Mouse (Mus musculus): ENCODE measurements around the gene Tbc1d10a.
"Not testable (repeated sequence)": the region's sequence is repeated elsewhere in the genome, so short reads cannot be mapped to it uniquely, and the experiment has no call there.

Tbc1d10a gene

DNA sequence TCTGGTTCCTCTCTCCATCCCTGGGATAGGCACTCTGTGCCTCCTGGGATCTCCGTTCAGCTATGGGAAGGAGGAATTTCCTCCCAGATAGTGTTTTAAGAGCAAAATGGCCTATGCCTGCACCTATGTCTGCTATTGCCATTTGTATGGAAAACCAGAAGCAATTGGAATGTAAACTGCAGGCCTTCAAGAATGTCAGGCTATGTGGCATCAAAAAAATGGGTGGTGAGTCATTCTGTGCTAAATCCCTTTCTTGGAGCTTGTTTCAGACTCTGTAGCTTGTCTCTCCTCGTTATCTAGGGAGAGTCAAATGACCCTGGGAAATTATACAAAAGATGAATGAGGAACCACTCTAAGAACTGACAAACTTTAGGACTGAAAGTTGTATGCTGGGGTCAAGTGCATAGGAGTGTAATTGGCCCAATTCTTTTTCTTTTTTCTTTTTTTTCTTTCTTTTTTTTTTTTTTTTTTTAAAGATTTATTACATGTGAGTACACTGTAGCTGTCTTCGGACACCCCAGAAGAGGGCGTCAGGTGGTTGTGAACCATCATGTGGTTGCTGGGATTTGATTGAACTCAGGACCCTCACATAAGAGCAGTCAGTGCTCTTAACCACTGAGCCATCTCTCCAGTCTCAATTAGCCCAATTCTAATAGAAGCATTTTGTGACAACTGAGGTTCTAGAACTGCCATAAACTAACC is 2.2 kb upstream of the Tbc1d10a start:
- DNase-seq = no peak

DNA sequence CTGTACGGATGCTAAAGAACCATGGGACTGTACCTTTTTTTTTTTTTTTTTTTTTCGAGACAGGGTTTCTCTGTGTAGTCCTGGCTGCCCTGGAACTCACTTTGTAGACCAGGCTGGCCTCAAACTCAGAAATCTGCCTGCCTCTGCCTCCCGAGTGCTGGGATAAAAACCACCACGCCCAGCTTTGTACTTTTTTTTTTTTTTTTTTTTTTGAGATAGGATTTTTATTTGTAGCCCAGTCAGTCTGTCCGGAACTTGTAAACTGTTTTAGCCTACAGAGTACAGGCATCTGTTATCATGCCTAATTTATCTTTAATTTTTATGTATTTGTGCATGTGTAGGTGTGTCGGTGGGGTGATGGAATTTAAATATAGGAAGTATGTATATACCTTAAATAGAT is 1.1 kb upstream of the Tbc1d10a start:
- not testable (repeated sequence) for DNase-seq

DNA sequence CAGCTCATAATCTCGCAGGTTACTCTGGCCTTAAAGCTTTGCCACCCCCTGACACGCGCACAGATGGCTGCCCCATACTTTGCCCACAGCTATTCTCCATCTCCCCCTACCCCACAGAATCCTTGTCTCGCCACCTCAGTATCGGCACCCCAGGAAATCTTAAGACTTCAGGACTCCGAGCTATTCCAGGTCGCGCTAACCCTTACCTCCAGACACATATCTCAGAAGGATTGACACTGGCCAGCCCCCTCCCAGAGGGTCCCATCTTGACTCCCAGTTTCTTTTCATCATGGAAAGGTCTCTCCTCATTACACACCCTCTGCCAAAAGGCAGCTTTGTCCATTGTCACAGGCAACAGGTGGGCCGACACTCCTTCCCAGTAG is 720 bp downstream of the Tbc1d10a start:
- DNase-seq = peak in 1 of 2 experiments; percentile 18

DNA sequence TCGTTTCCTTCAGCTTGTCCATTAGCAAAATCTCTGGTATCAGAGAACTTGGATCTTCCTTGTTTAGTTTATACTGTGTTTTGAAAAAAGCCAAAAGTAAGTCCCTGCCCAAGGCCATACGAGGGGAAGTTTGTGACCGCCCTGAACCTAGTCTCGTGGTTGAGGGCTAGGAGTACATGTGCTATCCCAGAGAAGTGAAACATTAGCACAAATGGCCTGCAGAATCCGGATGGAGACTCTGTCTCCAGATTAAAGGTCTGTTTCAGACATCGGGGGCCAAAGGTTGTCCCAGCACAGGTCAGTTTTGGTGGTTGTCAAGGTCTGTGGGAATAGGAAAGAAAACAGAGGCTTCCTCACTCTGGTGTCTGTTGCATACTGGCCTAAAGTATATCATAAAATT is 2.6 kb downstream of the Tbc1d10a start:
- no peak for DNase-seq

DNA sequence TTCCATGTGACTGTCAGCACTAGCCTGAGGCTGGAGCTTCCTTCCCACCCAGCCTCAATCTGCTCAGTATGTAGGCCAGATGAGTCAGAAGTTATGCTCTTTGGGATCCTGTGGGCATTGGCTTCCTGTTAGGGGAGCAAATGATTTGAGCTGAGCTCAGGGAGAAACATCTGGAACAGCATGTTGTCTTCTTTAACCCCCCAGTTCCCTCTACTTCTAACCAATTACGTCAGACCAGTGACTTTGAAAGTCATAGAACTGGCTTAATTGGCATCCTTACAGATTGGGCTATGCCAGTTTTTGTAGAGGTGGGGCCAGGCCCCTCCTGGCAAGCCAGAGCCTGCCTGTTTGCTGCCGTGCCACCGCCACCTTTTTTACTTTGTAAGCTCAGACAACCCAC is 4.1 kb downstream of the Tbc1d10a start:
- DNase-seq = no peak

DNA sequence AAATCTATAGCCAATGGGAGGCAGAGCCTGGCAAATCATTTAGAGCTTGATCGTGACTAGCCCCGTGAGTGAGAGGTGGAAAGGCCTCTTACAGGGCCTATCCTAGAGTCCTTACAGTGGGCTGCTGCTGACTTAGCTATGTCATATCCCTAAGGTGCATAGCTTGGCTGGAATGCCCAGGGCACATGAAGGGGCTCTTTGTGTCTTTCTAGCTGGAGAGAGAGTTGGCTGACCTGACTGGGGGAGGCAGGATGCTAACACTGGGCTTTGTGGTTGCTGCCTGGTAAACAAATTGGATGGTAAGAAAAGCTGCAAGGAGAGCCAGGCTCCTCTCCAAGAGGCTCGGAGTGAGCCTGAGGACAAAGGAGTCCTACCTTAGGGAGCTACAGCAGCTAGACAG is 6.2 kb downstream of the Tbc1d10a start:
- no peak for DNase-seq

DNA sequence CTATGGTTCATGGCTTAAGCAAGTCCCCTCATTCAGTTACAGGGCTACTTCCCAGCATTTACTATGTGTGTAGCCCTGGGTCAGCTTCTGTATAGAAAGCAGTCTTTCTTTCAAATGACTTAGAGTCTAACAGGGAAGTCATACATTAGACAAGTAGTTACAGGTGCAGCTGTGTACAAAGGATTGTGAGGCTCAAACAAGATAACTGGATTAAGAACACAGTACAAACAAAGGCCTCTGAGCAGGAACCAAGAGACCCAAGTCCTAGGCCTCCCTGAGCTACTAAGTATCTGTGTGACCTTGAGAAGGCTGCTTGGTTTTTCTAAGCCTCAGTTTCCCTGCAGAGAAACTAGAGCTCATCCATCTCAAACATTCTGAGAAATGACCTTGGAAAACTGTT is 6.8 kb downstream of the Tbc1d10a start:
- no peak for DNase-seq

DNA sequence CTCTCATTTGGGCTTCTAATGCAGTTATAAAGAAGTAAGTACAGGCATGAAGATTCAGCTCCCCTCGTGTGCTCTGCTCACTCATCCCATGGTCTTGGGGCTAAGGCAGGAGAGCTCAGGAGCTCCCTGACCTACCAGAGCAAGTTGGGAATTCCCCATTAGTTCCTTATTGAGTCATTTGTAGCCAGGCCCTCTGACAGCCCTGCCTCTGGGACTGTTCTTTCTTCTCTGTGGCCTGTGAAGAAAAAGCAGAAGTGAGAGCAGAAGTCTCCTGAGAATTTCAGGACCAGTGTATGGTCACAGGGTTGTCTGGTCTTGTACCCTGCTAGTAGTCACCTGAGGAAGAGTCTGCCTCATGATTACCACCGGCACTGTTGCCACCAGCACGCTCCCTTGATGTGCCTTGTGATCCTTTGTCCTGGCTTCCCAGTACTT is 9.0 kb downstream of the Tbc1d10a start:
- no peak for DNase-seq

DNA sequence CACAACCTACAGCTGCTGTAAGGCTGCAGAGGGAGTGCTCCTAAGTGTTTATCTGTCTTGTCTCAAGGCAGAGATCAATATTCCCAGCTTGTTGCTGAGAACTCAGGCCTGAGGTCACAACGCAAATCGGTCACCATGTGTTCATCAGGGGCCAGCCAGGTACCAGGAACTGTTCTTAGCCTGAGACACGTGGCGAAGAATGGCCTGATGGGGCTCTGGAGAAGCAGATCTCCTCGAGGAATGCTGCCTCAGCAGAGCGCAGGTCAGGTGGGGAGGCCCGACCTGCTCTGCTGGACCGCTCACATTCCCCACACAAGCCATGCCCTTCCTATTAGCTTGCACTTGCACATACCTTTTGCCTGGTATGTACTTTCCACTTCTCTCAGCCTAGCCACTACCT is 10.0 kb downstream of the Tbc1d10a start:
- no peak for DNase-seq

DNA sequence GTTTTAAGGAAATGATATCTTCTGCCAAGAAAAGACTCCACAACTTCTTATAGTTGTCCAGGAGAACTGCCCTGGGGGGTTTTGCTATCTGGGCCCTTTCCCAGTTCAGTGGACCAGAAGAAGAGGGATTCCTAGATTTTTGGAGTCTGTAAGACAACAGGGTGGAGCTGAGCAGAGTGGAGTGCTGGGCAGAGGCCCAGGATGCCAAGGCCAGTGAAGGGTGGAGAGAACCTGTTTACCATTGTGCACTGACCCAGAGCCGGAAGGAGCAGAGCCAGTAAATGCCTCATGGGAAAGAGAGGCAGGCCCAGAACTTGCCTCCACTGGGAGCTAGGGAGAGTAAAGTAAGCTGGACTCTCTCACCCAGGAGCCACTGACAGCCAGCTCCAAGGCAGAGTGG is 11.1 kb downstream of the Tbc1d10a start:
- DNase-seq = no peak

DNA sequence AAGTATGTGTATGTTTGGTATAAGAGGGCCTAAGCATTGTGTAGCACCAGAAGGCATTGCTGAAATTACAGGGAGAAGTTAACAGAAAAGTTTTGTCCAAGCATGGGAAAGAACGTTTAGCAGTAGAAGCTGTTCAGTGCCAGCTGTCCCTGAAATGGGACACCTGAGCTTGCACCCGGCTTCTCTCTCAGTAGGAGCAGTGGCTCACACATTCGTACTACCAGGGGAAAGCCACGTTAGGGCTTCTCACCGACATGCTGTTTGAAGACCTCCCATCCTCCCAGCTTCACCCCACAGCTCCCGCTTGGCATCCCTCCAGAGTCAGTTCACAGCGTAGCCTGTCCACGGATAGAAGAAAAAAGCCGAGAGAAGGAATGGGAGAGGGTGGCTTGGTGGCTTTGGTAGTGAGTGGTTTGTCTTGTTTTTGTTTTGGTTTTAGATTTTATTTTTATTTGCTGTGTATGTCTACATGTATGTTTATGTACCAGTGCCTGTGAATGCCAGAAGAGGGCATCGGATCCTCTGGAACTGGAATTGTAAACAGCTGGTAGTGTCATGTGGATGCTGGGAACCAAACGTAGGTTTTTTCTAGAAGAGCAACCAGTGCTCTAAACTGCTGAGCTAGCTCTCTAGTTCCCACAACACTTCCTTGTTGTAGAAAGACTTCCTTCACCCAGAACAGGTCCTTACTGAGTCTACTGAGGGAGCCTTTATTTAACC is 15.6 kb downstream of the Tbc1d10a start:
- no peak for DNase-seq

DNA sequence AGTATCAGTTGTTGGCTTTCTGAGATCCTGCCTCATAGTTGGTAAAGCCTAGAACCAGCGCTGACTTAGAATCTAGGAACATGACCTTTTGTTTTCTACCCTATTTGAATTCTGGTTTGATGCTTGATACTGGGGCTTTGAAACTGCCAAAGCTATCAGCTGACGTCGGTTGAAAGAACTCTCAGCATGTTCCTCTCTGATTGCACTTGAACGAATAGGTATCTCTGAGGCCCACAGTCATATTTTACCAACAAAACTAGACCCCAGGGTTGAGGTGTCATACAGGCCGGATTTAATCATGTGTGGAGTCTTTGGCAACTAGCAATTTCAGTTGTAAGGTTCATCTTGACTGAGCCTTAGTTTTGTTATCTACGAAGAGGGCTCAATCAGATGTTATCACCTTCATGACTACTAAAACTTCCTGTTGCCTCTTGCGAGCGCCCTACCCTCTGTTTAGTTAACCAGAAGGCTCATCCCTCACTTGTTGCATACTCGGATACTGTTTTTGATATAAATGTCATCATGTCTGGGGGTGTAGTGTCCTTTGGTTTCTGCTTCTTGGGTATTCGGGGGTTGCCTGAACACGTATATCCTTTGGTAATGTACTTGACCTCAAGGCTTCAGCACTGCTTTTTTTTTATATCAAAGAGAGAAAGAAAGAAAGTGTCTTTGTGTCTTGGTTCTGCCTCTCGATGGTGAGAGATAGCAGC is 16.6 kb downstream of the Tbc1d10a start:
- DNase-seq = no peak

DNA sequence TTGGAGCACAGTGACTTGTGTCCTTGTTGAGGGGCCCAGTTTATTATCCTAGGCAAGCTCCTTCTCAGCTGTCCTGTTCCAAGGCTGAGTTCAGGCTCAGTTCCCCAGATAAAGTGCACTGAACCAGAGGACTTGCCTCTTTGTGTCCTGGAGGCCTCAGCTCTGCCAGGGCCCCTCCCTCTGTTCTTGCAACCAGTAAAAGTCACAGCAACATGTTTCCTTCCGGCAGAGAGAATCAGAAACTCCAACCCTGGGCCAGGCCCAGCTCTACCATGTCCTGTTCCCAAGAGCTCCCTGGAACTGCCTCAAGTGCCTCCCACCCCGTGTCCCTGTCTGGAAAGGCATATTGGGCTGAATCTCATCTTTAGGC is 17.1 kb downstream of the Tbc1d10a start:
- DNase-seq = no peak

DNA sequence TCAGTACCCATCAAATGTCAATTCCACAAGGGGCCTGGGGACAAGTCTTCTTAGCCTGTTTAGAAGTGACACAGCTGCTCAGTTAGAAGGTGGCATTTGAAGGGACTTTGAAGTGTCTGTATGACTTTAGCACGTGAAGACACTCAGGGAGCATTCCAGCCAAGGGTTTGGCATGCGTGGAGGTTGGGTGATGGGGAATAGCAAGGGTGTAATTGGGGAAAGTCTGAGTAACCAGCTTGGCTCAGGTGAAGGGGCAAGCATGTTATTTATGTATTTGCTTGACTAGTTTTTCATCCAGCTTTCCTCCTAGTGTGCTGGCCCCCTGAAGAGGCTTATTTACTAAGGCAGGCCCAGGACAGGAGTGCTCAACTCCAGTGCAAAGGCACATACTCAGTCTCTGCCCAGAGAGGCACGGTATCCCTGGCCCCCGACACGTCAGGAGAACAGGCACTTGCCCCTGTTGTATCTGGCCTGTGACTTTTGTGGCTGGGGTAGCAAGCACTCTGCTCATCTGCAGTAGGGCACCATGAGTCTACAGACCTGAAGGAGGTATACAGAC is 18.6 kb downstream of the Tbc1d10a start:
- no peak for DNase-seq

DNA sequence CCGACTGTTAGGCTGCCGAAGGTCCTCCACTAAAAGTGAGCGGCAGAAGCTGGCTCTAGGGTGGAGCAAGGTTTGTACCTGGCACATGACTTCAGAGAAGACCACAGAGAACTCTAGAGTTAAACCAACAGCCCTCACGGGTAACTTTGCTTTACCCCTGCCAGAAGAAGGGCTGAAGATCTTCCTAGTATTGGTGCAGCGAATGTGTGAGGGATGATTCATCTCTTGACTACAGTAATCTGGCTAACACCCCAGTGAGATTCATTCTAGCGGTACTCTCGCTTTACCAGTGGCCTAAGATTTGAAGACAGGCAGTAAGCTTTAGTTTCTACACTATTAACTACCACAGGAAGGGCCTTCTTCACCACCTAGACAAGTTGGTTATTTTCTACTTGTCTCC is 19.4 kb downstream of the Tbc1d10a start:
- no peak for DNase-seq

DNA sequence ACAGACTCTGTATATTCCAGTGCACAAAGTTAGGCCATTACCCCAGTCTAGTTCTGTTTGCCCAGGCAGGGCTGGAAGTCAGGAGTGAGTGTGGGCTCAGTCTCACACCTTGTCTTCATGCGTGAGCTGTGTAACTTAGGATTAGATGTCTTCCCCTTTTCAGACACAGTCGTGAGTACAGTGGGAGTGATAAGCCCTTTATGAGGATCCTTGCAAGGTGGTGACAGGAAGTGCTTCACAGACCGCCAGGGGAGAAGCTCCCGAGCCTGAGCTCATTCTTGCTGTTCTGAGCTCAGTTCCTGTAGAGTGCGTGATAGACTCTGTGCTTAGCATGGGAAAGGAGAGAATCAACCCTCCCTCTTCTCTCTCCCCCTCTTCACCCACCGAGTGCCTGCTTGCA is 20.0 kb downstream of the Tbc1d10a start:
- no peak for DNase-seq

DNA sequence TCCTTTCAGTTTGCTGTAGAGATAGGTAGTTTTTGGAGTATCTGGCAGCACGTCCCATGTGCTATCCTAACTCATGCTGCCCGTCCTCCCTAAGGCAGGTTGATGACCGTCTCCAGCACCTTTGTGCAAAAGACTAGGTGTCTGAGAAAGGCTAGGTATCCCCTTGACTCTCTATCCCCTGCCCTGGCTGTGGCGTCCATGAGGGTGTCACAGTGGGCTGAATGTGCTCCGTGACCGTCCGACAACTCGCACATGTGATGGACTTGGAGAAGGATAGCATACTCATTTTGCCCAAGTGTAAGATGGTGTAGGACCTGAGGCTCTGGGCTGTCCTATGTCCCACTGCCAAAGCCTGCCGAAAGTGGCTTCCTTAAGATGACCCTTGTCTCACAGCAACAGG is 21.1 kb downstream of the Tbc1d10a start:
- DNase-seq = no peak

DNA sequence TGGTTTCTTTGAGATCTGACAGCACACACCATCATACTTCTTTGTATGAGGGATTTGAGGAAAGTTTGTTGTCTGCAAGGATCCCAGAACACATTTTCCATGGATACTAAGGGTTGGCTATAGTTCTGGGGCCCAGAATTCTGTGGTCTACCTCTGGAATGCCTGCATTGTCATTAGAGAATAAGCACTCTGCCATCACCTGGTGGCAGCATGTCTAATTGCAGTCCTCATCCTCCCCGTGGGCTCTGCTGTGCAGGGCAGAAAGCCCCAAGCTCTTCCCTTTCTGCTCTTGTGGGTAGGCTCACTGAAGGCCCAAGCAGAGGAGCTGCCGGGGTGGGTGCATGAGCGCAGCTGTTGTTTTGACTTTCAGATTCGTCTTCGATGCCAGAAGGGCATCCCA is 23.0 kb downstream of the Tbc1d10a start:
- no peak for DNase-seq

DNA sequence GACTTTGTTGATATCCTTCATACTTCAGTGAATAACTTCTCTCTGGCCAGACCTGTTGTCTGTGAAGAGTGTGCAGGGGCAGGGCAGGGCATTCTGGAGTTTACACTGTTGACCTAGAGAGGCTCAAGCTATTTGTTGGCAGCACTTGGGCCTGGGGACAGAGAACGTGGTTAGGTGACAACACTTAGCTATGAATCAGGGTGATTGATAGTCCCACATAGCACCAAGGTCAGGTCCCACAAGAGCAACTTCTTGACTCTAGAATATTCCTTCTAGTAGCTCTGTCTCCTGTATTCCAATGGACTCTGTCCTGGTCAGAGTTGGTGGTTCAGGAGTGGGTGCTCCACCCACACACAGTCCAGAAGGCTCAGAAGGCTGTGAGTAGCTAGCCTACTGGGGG is 24.2 kb downstream of the Tbc1d10a start:
- DNase-seq = no peak

DNA sequence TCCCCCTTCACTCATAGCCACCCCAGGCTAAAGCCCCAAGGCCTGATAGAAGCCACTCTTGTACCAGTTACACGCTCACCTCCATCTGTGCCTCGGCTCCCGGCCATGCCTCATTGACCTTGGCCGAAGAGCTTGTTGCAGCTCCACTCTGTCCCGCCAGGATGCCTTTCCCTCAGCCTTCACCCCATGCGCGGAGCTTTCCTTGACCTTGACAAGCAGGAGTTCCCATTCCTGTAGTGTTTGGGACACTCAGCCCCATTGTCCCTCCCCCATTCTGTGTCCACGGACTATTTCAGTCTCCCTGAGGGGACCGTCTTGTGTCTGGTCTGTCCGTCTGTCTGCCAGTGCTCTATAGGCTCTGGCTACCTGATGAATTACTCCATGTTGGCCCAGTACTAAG is 26.5 kb downstream of the Tbc1d10a start:
- DNase-seq = no peak

DNA sequence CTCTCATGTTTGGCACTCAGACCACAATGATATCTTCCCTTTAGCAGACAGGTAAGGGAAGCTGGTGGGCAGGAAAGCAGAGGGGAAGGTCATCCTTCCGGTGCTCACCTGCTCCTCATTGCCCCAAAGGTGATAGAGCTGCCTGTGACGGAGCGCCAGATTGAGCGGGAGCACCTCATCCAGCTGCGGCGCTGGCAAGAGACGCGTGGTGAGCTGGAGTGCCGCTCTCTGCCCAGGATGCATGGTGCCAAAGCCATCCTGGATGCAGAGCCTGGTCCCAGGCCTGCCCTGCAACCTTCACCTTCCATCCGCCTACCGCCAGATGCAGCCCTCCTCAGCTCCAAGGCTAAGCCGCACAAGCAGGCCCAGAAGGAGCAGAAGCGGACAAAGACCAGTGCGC is 28.0 kb downstream of the Tbc1d10a start:
- no peak for DNase-seq

DNA sequence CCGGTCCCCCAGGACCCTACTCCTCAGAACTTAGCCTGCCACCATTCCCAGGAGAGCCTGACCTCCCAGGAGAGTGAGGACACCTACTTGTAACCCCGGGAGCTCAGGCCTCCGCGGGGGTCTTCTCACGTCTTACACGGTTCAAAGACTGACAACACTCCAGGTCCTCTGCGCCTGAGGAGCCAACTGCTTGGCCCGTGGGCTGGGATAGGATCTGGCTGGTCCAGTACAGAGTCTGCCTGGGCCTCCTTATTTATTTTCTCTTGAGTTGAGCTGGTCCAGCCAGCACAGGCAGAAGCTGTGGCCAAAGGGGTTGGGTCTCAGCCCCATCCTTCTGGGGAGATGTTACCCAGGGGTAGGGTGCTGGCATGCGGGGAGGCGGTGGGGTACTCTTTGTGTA is 28.5 kb downstream of the Tbc1d10a start:
- no peak for DNase-seq

DNA sequence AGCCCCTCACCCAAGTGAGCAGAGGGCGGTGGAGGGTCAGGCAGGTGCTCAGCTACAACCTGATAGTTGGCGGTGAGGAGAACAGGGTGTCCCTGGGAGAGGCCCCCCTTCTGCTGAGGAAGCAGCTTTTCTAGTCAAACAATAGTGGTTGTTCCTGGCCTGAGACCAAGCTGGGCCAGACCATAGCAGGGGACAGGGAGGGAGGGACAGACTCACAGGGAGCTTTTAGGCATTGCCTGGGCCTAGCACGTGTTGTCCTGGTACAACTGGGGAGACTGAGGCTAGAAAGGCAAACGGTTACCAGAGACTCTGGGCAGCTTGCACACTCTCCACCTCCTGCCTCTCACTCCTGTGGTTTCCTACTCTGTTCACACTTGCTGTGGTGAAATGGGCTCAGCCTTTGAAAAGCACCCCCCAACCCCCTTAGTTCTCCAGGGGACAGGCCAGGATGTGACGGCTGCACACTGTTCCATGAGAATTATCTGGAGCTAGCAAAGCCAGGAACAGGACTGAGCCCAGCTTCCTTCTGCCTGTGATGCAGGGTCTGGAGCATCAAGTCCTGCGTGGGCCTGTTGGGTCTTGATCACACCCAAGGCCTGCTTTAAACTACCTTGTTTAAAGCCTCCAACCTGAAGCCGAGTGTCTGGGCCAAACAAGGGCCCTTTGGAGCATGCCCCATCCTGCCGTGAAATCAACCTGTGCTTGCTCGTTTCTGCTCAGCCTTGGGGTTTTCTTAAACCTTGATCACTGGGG is 29.8 kb downstream of the Tbc1d10a start:
- no peak for DNase-seq
